ENCODE assay signal across 14 mouse cellular contexts in the genomic region with DNA sequence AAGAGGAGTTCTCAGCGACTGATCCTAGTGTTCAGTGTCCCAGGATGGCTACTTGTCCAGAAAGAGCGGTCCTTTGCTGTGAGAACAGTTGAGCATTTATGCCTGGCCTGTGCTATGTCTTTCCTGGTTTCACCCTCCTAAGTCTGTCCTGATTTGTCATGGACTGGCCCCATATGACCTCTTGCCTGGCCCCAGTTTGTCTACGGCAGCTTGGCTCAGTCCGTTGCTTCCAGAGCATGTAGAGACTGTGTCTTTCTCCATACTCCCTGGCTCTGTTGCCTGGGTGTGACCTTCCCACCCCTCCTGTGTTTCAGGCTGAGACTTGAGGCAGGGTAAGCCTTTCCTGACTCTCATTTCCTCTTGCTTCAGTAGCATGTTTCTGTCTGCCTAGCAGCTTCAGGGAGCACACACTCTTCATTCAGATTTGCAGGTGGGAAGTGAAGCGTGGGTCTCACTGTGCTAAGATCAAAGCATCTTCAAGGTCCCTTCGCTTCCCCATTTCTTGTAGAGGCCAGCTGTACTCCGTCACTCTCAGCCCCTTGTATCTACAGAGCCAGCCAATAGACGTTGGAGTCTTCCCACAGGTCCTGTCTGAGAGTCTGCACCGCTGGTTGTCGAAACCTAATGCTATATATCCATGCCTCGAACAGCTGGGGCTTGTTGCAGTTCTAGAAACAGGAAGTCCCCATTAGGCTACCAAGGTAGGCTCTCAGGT.
DNase-seq lines count a peak whose midpoint lies in the region; ATAC-seq lines count a peak whose summit lies in the region.
"Had no signal": no experiment of that assay in that cellular context is flagged by ENCODE, and none has a peak within 500 bp of the region (broad histone marks: within the 10 kb centered on the region; RNA-seq: fewer than 3 reads in every experiment).

No protein-coding gene starts in this region.

- no peak overlapping the region for H3K4me2 ChIP-seq in kidney, embryonic 14.5 days (replicated peaks; ENCODE audit: low read depth, low read length)
- H3K4me2 ChIP-seq: limb, embryonic 15.5 days; lung, embryonic 15.5 days; midbrain, embryonic 11.5 days had no signal

- no peaks in the 10 kb centered on the region for H3K9me3 ChIP-seq in kidney, embryonic 14.5 days (ENCODE audit: control insufficient read depth, low read length)
- H3K9me3 ChIP-seq: limb, embryonic 15.5 days; lung, embryonic 15.5 days had no signal

- no peak overlapping the region for H3K4me3 ChIP-seq in kidney, embryonic 14.5 days (ENCODE audit: low read length)
- no peak overlapping the region for H3K4me3 ChIP-seq in brown adipose tissue, adult 24 weeks (ENCODE audit: insufficient read depth, low read depth, low read length)
- H3K4me3 ChIP-seq: limb, embryonic 15.5 days; lung, embryonic 15.5 days had no signal

- peaks cover 14% of the 10 kb centered on the region for H3K36me3 ChIP-seq in kidney, embryonic 14.5 days (ENCODE audit: control insufficient read depth, insufficient read depth, low read length)

- H3K27ac ChIP-seq in kidney, embryonic 14.5 days (ENCODE audit: low read depth, low read length) = no peak overlapping the region
- peak overlapping the region; percentile 46 for H3K27ac ChIP-seq in brown adipose tissue, adult 24 weeks (replicated peaks; ENCODE audit: low read depth, low read length)
- H3K27ac ChIP-seq: limb, embryonic 15.5 days; lung, embryonic 15.5 days had no signal

- peaks cover 10% of the 10 kb centered on the region for H3K4me1 ChIP-seq in kidney, embryonic 14.5 days (ENCODE audit: control insufficient read depth, insufficient read depth, low read length)
- peaks cover 20% of the 10 kb centered on the region for H3K4me1 ChIP-seq in brown adipose tissue, adult 24 weeks (ENCODE audit: control insufficient read depth, insufficient read depth, insufficient read length, low read length)
- H3K4me1 ChIP-seq: limb, embryonic 15.5 days had no signal

- no peaks in the 10 kb centered on the region for H3K27me3 ChIP-seq in kidney, embryonic 14.5 days (ENCODE audit: control insufficient read depth, insufficient read depth, low read length)
- H3K27me3 ChIP-seq: limb, embryonic 15.5 days; lung, embryonic 15.5 days had no signal

- no peak overlapping the region for H3K9ac ChIP-seq in kidney, embryonic 14.5 days (ENCODE audit: low read depth, low read length)
- H3K9ac ChIP-seq: limb, embryonic 15.5 days; lung, embryonic 15.5 days had no signal

- DNase-seq in adrenal gland, postnatal 14 days = peak; percentile 48
- no peak for DNase-seq in adrenal gland, adult (ENCODE audit: inconsistent age in 2 of 2, low spot score in 1 of 2)
- DNase-seq in kidney, postnatal 4 days = no peak
- DNase-seq in thymus, postnatal 10 days (ENCODE audit: low spot score in 2 of 2) = peak; percentile 17 to 30
- DNase-seq in right cerebral cortex, postnatal 36 days (ENCODE audit: low spot score in 2 of 2) = no peak
- no peak for DNase-seq in kidney, postnatal 36 days
- DNase-seq: adrenal gland, postnatal 25 days; kidney, postnatal 14 days; right cerebral cortex, postnatal 4 days had no signal

- 55% methylated on average over 11 of the region's 11 CpGs for WGBS in kidney, embryonic 14.5 days

- ATAC-seq in kidney, embryonic 14.5 days (ENCODE audit: low FRiP score, low TSS enrichment) = 0 out of 2 replicates have a peak, but pooled peaks have one; percentile 29

Comparison
In these comparisons a context has a peak if more than half of its experiments do, and no peak if none do; other contexts are left out.
1. DNase-seq: peak in adrenal gland, postnatal 14 days (single experiment) and thymus, postnatal 10 days (2 of 2); none in adrenal gland, adult (0 of 2), kidney, postnatal 4 days (0 of 2), right cerebral cortex, postnatal 36 days (0 of 2) and kidney, postnatal 36 days (0 of 2).